Mouse (Mus musculus) WW6 (cell line): Measurements from ENCODE around the gene Irx3.

Experiments used
- DNase-seq: peaks from one replicate; pipeline ENCODE4 v3.0.0-alpha.2; 2013; ENCODE audit warnings: low read depth, low spot score

The Irx3 gene

DNA sequence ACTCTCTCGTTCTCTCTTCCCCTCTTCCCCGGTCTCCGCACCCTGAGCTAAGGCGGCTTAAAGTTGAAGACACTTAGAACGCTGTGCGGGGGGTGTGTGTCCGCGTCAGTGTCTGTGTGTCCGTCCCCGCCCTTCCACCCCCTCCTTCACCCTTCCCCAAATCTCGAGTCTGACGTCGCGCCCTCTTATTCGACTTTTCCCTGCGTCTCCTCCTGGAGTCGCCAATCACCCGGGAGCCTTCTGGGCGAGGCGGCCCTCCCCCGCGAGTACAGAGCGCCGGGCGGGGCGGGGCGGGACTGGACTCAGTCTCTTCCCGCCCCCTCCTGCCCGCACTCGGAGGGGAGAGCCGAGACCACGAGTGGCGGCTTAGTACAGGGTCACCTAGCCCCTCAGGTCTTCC, at the start of gene Irx3:
TSS of gene Irx3 (minus strand) at position 229 of the 400 bp plus-strand sequence.
- DNase-seq = no peak

DNA sequence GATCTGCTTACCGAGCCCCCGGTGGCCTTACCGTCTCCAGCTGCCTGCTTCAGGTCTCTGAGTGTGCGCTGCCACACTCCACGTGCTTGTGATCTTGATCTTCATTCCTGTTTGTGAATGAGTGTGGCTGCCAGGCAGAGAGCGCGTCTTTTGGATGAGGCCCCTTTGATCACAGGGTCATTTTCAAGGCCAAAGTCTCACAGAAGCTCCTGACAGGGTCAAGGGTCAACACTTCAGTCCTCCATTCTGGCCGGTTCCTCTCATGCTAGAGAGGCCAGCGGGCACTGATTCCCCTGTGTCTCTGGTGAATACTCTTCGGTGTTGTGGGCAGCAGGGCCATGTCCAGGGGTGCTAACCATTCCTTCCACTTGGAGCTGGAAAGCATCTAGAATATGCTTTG, 49.5 kb upstream of the Irx3 start:
- DNase-seq = no peak

DNA sequence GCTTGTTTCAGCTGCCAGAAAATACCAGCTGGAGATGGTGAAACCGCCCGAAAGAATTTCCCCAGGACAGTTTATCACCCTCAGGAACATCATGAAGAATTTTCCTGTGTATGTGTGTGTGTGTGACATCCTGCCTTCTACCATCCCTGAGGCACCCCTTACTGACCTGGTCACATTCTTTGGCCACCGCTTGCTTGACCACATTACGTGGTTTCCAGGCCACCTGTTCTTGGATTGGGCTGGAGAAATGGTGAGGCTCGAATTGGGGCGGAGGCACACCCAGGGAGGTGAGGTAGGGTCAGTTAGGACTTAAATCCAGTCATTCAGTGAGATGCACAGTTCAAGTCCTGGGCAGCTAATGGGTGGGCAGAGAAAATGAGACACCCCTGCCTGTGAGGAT, 48.1 kb upstream of the Irx3 start:
- no peak for DNase-seq

DNA sequence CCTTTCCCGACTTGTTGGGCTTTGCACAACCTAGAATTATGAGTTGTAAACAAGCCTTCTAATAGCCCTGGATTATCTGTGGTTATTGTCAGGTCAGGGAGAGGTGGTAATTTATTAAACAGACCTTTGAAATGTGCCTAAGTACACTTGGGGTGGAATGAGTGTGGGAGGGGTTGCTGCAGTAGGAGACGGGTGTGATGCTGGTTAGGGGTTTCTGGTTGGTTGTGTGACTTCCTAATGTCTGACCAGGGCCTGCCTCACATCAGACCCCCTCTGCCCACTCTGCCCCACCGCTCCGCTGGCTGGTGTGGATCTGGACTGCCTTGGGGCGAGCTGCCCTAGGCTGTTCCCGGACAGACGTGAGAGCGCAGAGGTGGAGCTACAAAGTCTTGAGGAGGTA, 47.7 kb upstream of the Irx3 start:
- no peak for DNase-seq

DNA sequence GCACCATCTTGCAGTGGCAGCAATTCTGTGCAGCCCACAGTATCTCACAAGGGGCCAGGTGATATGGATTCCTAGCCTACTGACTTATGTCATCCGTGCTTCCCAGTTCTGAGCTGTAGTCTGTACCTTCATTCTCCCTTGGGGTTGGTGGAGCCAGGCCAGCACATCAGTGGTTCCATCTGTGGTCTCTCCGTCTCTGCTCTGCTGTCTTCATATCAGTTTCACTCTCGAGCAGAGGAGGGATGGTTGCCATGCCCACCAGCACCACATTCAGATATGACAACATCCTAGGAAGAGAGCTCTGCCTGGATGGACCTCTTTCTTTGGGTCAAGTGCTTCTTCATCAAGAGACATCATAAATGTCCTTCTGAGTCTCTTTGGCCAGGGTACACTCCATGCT, 43.8 kb upstream of the Irx3 start:
- no peak for DNase-seq

DNA sequence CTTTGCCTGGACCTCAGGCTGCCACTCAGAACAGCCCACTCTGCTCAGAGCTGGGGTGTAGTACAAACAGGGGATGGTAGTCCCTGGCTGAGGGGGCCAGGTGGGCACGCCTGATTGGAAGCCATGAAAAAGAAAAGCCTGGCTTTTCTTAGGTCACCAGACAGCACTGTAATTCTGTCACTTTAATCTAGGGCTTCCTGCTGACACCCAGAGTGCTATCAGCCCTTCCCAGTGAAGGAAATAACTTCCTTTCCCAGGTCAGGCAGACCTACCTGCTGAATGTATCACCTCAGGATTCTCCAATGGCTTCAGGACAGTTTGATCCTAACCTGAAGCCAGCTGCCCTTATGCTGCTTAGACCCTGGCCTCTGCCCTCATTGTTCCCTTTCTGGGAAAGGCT, 35.3 kb upstream of the Irx3 start:
- no peak for DNase-seq

DNA sequence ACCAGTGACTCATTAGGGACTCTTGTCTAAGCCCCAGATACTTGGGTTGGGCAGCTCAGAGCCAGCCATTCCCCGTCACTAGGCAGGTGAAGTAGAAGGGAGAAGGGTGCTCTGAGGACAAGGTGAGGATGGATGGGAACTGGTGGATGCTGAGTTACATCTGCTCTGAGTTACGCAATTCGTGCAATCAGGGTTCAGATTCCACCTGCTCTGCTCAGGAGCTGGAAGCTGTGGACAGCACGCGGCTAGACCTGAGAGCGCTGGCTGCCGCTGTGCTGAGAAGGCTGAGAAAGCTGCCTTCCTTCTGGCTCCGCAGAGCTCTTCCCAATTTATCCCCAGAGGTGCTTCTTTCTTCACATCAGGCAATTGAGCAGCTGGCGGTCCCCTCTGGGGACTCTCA, 34.8 kb upstream of the Irx3 start:
- no peak for DNase-seq

DNA sequence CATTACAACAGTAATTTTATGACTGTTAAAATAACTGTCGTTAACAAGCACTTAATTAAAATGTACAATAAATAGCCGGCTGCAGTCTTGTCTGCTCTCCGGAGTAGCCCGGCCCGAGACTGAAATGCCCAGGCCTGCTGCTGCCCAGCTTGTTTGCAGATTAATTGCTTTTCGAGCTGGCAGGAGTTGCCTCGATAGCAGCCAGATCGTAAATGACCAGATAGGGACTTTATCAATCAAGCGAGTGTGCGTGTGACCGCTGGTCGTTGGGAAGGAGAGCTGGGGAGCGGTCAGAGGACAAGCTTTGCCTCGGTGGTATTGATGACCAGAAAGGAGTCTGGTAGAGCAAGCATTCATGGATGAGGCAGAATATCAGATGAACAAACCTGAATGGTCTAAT, 25.8 kb upstream of the Irx3 start:
- no peak for DNase-seq

DNA sequence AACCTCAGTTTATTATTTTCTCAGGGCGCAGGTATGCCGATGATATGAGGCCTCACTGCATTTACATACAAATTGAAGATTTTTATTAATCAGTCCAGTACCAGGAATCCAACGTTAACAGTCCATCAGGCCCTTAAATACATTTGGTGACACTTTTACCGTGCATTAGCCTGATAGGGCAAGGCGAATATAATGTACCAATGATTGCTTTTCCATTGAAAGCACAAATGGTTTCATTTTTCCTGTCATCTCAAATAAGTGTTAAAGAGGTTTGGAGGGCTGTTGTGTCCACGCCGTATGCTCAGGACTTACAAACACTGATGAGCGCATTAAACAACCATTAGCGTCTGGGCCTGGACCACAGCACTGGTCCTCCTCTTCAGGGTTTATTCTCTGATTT, 25.3 kb upstream of the Irx3 start:
- no peak for DNase-seq

DNA sequence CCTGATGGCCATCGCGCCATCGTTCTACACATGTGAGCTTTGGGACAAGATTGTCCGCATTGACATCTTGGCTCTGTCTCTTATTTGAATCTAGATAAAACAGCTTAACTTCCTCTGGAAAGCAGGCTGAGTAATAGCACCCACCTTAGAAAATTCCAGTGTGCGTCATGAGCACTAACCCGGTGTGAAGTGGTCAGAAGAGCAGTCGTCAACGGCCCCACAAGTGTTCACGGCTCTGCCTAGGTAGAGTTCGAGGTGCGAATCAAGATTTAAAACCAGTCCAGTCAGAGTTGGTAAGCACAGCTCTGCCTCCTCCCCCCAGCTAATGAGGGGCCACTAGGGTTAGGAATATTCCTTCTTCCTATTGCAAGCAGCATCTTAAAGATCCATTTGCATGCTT, 21.5 kb upstream of the Irx3 start:
- no peak for DNase-seq

DNA sequence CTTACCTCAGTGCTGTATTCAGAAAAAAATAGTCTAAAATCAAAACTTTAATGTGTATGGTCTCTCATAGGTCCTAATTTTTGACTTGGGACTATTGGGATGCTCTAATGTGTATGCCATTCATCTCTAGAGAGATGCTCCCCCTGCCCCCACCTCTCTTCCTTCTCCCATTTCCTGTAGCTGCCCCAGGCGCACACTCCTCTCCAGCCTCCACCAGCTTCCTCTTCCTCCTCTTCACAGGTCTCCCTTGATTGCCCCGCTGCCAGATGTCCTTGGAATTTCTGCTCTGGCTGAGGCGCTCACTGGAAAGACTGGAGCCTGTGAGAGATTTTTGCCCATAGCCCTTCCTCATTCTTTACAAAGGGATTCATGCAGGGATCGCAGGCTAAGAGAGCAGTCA, 20.9 kb upstream of the Irx3 start:
- no peak for DNase-seq

DNA sequence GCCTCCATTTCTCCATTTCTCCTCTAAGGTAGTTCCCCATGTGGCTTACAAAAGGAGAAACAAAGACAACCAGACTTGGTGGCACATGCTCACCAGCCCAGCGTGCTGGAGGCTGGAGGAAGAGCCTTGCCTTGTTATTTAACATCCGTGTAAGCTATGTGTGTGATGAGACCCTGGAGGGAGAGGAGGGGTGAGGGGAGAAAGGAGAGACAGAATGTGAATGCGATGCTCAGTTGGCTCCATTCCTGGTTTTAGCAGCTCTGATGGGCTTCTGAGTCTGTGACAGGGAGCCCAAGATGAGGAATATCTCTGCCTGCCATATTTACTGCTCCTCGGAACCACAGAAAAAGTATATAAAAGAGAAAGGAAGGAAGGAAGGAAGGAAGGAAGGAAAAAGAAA, 20.1 kb upstream of the Irx3 start:
- no peak for DNase-seq

DNA sequence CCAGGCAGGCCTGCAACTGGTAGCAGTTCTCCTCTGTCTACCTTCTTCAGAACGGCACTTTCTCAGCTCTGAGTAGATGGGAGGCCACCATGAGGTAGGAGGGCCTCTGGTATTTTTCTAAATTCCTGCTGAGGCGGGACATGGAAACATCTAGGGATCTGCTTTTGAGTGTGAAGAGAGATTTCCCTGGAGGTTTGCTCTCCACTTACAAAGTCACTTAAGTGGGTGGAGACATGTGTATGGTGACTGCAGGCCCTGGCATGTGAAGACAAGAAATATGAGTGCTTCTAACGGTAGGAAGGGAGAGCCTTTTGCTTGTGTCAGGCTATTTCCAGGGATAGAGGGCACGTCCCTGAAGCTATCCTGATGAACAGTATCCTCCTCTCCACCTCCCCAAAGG, 17.9 kb upstream of the Irx3 start:
- no peak for DNase-seq

DNA sequence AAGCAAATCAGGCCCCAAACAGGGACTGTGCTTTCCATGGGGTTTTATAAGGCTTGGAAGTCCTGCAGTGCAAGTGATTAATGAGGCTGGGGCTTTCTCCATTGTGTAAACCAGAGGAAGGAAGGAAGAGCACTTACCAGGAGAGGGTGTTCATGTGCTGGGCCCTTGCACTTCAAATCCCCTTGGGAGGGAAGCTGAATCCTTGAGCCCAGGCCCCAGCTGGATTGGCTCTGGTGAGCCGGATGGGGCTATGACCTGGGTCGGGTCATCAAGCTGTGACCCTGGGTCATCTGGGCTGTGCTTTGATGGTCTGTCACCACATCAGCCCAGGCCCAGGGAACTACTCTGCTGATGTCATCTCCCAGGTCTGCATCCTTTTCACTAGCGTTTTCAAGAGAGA, 16.9 kb upstream of the Irx3 start:
- DNase-seq = no peak

DNA sequence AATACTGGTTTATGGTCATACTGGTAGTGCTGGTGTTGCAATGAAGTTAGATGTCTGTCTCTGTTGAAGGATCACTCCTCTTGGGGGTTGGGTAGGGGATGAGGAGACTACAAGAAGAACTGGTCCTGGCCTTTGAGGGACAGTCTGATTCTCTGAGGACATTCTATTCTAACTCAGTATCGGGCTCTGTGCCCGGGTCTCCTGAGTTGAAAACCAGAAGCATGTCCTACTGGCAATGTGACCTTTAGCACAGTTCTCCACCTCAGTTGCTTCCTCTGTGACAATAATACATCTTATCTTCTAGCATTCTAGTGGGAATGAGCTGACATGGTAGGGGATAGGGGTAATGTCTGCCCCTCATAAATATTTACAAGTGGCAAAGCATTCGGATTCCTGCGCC, 12.2 kb upstream of the Irx3 start:
- DNase-seq = no peak

DNA sequence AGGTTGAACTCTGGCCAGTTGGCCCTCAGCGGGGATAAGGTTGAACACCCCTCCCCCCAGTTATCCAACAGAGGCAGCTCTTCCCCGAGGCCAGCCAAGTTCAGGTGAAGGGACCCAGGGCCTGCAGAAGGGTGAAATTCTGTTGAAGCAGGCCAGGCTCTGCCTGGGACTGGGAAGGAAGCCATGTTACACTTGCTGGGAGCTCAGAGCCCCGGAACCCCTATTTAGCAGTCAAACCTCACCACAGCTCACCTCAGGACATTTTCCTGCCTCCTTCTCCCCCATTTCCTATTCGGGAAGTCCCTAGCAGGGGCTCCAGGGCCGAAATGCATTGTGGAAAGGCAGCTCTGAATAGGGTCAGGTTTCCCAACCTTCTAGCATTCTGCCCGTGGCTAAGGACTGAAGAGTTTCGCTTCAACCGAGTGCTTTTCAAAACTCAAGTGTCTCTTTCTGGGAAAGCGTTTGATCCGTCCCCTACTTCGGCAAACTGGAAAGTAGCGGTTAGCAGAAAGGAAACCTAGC, 4.9 kb upstream of the Irx3 start:
- no peak for DNase-seq

DNA sequence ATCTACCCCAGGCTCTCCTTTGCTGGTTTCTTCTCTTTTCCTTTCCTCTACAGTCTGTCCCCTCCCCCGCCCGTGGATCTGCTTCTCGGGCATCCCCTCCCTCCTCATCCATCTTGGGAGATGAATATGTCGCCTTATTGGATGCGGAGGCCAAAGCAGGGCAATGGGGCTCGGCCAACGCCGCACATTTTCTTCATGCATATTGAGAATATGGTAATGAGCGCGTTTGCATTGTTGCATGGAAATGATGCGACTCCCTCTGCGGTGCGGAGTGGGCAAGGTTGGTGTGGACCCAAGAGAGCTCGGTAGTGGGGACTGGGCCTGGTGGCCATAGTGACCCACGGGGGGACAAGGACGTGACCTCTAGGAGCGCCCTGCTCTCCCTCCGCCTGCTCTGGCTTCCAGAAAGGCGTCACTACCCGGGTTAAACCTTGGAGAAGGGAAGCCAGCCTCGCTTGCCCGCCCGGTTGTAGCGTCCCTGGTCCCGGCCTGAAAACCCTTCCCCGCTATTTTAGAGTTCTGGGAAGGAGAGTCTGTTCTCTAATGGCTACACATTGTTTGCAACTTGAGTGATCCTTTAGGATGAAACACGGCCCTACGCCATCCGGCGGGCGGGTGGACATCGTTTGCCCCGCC, 4.3 kb upstream of the Irx3 start:
- DNase-seq = no peak

DNA sequence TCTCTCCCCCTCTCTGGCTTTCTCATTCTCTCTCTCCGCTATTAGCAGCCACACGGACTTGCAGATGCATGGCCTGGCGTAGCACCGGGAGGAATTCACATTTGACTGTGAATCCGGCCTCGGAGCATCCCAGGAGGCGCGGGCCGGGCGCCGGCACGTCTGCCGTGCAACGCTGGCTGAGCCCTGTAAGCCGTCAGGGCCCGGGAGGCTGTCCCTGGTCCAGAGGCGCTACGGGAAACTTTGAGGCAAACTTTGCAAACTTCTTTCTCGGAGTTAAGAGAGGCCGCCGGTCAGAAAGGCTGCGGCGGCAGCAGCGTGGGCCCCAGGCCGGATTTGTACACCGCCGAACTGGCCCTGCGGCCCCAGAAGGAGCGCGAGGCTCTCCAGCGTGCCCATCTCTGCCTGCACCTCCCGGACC, 3.4 kb upstream of the Irx3 start:
- DNase-seq = no peak

DNA sequence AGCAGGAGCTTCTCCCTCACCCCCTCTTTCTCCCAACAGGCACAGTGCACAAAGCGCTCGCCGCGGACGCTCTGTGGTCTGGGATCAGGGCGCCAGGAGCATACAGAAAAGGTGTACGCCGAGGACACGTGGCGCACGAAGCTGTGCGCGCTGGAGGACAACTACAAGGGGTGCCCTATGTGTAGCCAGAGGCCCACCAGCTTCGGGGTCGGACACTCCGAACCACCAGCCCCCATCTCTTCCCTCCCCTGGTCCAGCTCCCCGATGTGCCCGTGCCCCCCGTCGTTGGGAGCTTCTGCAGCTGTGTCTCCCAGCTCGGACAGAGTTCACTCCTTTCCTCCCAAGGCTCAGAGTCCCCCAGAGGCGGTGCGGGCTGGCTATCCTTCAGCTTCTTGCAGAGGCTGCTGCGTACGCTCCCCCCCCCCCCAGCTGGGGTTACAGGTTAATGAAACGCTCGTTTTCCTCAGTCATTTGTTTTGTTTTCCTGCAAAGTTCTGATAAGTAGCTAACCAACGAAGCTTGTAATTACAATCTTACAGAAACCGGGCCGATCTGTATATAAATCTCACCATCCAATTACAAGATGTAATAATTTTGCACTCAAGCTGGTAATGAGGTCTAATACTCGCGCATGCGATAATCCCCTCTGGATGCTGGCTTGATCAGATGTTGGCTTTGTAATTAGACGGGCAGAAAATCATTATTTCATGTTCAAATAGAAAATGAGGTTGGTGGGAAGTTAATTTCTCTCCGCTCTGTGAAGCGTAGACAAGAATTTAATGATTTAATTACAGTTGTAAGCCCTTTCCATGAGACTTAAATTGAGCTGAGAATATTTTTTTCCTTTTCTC, 2.8 kb upstream of the Irx3 start:
- no peak for DNase-seq

DNA sequence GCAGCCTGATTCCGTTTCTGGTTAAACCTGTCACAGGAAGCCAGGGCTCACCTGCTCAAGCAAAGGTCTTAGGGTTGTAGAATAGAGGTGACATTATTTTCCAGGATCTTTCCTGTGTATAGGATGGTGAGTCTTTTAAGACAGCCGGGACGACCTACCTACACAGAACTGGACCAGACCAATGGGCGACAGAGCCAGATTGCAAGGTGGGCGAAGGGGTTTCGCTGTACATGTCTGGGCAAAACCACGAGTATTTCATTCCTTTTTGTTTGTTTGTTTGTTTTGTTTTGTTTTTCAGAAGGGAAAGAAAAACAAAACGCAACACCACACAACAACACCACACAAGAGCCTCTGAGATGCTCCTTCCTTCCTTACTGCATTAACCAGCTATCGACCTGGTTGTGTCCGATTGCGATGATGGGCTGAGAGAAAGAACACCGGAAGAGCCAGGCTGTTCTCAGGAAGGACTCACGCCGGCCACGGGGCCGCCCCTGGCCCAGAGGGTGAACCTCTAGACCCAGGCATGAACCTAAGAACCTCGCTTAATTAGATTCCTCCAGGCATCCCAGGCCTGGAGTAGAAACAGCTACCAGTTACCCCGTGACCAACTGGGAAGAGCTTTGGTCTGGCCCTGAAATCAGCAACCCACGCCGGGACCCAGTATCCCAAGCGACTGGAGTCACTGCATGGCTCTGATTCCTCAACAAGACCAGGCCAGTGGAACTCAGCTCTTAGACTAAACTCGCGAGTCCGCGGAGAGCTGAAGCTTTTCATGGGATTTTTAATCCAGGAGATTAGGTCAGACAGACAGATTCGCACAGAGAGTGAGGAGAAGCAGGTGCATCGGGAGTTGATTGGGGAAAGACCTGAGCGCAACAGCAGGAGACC, 1.9 kb upstream of the Irx3 start:
- no peak for DNase-seq

DNA sequence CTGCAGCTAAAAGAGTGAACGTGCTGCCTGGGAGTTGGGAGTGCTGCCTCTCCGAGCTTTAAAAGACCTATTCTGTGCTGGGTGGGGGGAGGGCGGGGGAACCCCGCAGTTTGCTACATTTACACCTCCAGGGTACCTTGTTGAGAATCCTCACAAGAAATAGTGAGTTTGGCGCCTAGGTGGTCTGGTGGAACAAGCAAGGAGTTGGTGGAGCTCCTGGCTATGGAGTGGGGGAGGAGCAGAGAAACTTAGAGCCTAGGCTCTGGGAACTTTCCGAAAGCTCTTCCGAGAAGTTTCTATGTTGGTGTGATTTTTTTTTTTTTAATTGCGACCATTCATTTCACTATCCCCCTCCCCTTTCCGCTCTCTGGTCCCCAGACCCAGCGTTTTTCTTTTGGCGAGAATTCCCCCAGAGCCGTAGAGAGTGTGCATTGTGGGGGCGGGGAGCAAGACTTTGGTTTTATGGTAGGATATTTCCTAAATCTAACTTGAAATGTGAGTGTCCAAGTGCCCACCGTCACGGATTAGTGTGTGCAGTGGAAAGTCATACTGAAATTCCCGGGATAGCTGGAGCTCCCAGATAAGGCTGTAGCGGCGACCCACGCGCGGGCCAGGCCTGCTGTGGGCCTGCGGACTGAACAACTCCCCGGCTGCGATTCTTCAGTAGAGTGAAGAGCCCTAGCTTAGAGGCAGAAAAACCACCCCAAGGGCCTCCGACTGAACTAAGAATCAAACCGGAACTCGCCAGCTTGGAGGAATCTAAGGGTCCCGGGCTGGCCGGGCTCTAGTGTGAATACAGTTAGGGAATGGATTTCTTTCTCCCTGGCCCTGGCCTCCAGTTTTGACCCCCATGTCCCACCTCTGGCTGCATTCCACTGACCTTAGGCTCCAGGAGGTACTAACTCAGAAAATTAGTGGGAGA, 795 bp upstream of the Irx3 start:
- no peak for DNase-seq
